Mouse (Mus musculus) kidney, adult 11 months (tissue): ENCODE data around the gene Acadl.

Source experiments
- DNase-seq: peaks from one replicate; pipeline ENCODE4 v3.0.0; 2022

Gene Acadl

GRCm38 (mm10) chr1:66862712-66863511 lies at the start of gene Acadl:
Gene Acadl, minus strand, starts transcription at chr1:66863277.
- peak; percentile 97 for DNase-seq

GRCm38 (mm10) chr1:66912305-66912704 lies 49.2 kb upstream of the Acadl start:
- DNase-seq = no peak

GRCm38 (mm10) chr1:66902566-66902965 lies 39.5 kb upstream of the Acadl start:
- no peak for DNase-seq

GRCm38 (mm10) chr1:66900946-66901345 lies 37.9 kb upstream of the Acadl start:
- DNase-seq = no peak

- no peak for DNase-seq
These were observed 35.2 kb upstream of the Acadl start for GRCm38 (mm10) chr1:66898261-66898660.

- DNase-seq = no peak
These were observed 33.5 kb upstream of the Acadl start for GRCm38 (mm10) chr1:66896556-66896955.

GRCm38 (mm10) chr1:66896125-66896524 lies 33.0 kb upstream of the Acadl start:
- DNase-seq = no peak

GRCm38 (mm10) chr1:66895837-66896118 lies 32.7 kb upstream of the Acadl start:
- peak; percentile 60 for DNase-seq

- DNase-seq = no peak
These were observed 32.2 kb upstream of the Acadl start for GRCm38 (mm10) chr1:66895093-66895836.

GRCm38 (mm10) chr1:66887175-66887574 lies 24.1 kb upstream of the Acadl start:
- DNase-seq = no peak

GRCm38 (mm10) chr1:66880217-66880616 lies 17.1 kb upstream of the Acadl start:
- DNase-seq = no peak

- no peak for DNase-seq
These were observed 11.7 kb upstream of the Acadl start for GRCm38 (mm10) chr1:66874740-66875139.

- DNase-seq = peak; percentile 67
These were observed 8.5 kb upstream of the Acadl start for GRCm38 (mm10) chr1:66871591-66871990.

- DNase-seq = no peak
These were observed 2.6 kb upstream of the Acadl start for GRCm38 (mm10) chr1:66865633-66866032.

- no peak for DNase-seq
These were observed 841 bp upstream of the Acadl start for GRCm38 (mm10) chr1:66863741-66864495.

GRCm38 (mm10) chr1:66861764-66862672 lies 1.1 kb downstream of the Acadl start:
- DNase-seq = no peak

- no peak for DNase-seq
These were observed 15.6 kb downstream of the Acadl start for GRCm38 (mm10) chr1:66847506-66847905.

GRCm38 (mm10) chr1:66845690-66846318 lies 17.3 kb downstream of the Acadl start:
- no peak for DNase-seq

- no peak for DNase-seq
These were observed 21.1 kb downstream of the Acadl start for GRCm38 (mm10) chr1:66841938-66842337.

- no peak for DNase-seq
These were observed 21.6 kb downstream of the Acadl start for GRCm38 (mm10) chr1:66841510-66841909.

GRCm38 (mm10) chr1:66839755-66840438 lies 23.2 kb downstream of the Acadl start:
- DNase-seq = no peak
